ENCODE assay signal across 15 mouse cellular contexts in genomic region chr3:127303957-127304553, GRCm38 (mm10).
DNase-seq lines count a peak whose midpoint lies in the region; ATAC-seq and TF ChIP-seq lines count a peak whose summit lies in the region.
"Had no signal": no experiment of that assay in that cellular context is flagged by ENCODE, and none has a peak within 500 bp of the region (broad histone marks: within the 10 kb centered on the region; RNA-seq: fewer than 3 reads in every experiment).

No protein-coding gene starts in this region.

- H3K4me1 ChIP-seq in hindbrain, embryonic 15.5 days (replicated peaks), result peaks cover 18% of the 10 kb centered on the region
- peaks cover 21% of the 10 kb centered on the region for H3K4me1 ChIP-seq in midbrain, embryonic 15.5 days
- H3K4me1 ChIP-seq: heart, embryonic 10.5 days had no signal

- no peak for TF ChIP-seq CTCF in left cerebral cortex, adult 2 months (IDR thresholded peaks at IDR 0.05)

- peak; percentile 53; the same call in 1 of the 2 replicates for ATAC-seq in hindbrain, embryonic 15.5 days (ENCODE audit: low FRiP score, low read depth)
- ATAC-seq in midbrain, embryonic 15.5 days (replicated peaks), result peak; percentile 70; the same call in 1 of the 2 replicates

- no peaks in the 10 kb centered on the region for H3K9me3 ChIP-seq in hindbrain, embryonic 15.5 days
- no peaks in the 10 kb centered on the region for H3K9me3 ChIP-seq in midbrain, embryonic 15.5 days
- H3K9me3 ChIP-seq: heart, embryonic 10.5 days; limb, embryonic 13.5 days had no signal

- WGBS in hindbrain, embryonic 15.5 days, result 19% methylated on average over 6 of the region's 6 CpGs
- WGBS in midbrain, embryonic 15.5 days, result 18% methylated on average over 6 of the region's 6 CpGs

- H3K27me3 ChIP-seq in hindbrain, embryonic 15.5 days, result no peaks in the 10 kb centered on the region
- H3K27me3 ChIP-seq in midbrain, embryonic 15.5 days (replicated peaks), result no peaks in the 10 kb centered on the region
- H3K27me3 ChIP-seq: limb, embryonic 13.5 days had no signal

- H3K4me3 ChIP-seq in left cerebral cortex, adult 2 months, result no peak overlapping the region
- no peak overlapping the region for H3K4me3 ChIP-seq in hindbrain, embryonic 15.5 days
- no peak overlapping the region for H3K4me3 ChIP-seq in midbrain, embryonic 15.5 days
- H3K4me3 ChIP-seq: heart, embryonic 10.5 days; limb, embryonic 13.5 days had no signal

- peak; percentile 69 for DNase-seq in left cerebral cortex, postnatal 4 days
- DNase-seq in left cerebral cortex, adult 2 months (ENCODE audit: extremely low spot score in 1 of 2, low spot score in 2 of 2), result no peak
- DNase-seq in retina, postnatal 1 day, result peak; percentile 80
- DNase-seq in adrenal gland, adult 18-20 months (ENCODE audit: low spot score in 2 of 2), result no peak
- DNase-seq in left cerebral cortex, postnatal 10 days (ENCODE audit: extremely low spot score in 1 of 2, low spot score in 2 of 2), result no peak
- DNase-seq: cerebellum, postnatal 36 days; heart, postnatal 14 days; kidney, adult 11 months; kidney, postnatal 14 days; right cerebral cortex, postnatal 14 days had no signal

- H3K36me3 ChIP-seq in hindbrain, embryonic 15.5 days, result no peaks in the 10 kb centered on the region
- H3K36me3 ChIP-seq in midbrain, embryonic 15.5 days (replicated peaks), result no peaks in the 10 kb centered on the region
- H3K36me3 ChIP-seq: heart, embryonic 10.5 days; limb, embryonic 13.5 days had no signal

- H3K9ac ChIP-seq in hindbrain, embryonic 15.5 days, result no peak overlapping the region
- no peak overlapping the region for H3K9ac ChIP-seq in midbrain, embryonic 15.5 days
- H3K9ac ChIP-seq: limb, embryonic 13.5 days; liver, embryonic 14.5 days had no signal

- no peak overlapping the region for H3K4me2 ChIP-seq in hindbrain, embryonic 15.5 days
- no peak overlapping the region for H3K4me2 ChIP-seq in midbrain, embryonic 15.5 days
- H3K4me2 ChIP-seq: limb, embryonic 13.5 days had no signal

- H3K27ac ChIP-seq in left cerebral cortex, adult 2 months, result no peak overlapping the region
- H3K27ac ChIP-seq in hindbrain, embryonic 15.5 days (replicated peaks), result no peak overlapping the region; the same call in 1 of the 2 replicates
- peak overlapping the region; percentile 45; the same call in 1 of the 2 replicates for H3K27ac ChIP-seq in midbrain, embryonic 15.5 days
- H3K27ac ChIP-seq: heart, embryonic 10.5 days; limb, embryonic 13.5 days; liver, embryonic 14.5 days had no signal

- intact Hi-C loops in left cerebral cortex, postnatal 4 days (cut with DNase I), result no loop called here
- intact Hi-C loops in left cerebral cortex, adult 2 months (cut with DNase I), result no loop called here
- intact Hi-C loops in left cerebral cortex, postnatal 10 days (cut with DNase I), result no loop called here

Comparison
In these comparisons a context has a peak if more than half of its experiments do, and no peak if none do; other contexts are left out.
1. DNase-seq: peak in left cerebral cortex, postnatal 4 days (single experiment) and retina, postnatal 1 day (single experiment); none in left cerebral cortex, adult 2 months (0 of 2), adrenal gland, adult 18-20 months (0 of 2) and left cerebral cortex, postnatal 10 days (0 of 2).